Mouse (Mus musculus) NIH3T3 (cell line): ENCODE measurements around the gene Slc35f6.
"Not testable (repeated sequence)": the region's sequence is repeated elsewhere in the genome, so short reads cannot be mapped to it uniquely, and the experiment has no call there.

Source experiments
- DNase-seq: peaks from one replicate; pipeline ENCODE4 v3.0.0-alpha.2; 2012; ENCODE audit warnings: low read depth

Gene Slc35f6

DNA sequence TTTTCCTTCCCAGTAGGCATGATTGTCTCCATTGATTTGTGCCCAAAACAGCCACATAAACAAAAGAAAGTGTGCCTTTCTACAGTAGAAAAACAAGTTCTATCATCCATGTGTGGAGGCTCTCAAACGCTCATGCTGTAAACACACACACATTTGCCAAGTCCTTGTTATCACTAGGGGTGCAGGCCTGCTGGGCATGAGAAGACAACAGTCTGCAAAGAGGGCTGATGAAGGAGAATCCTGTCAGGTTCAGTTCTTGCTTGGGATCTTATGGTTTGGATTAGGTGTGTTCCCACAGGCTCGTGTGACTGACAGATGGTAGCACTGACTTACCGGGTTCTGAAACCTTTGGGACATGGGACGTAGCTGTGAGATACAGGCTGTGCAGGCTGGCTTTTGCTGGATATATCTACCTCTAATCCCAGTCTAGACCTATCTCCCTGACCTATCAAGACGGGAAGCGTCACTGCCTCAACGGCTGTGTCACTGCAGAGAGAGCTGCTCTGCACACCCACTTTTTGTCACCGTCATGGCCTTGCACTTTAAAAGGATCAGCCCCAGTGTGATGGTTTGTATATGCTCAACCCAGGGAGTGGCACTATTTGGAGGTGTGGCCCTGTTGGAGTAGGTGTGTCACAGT, 52.7 kb downstream of the Slc35f6 start:
- no peak for DNase-seq

DNA sequence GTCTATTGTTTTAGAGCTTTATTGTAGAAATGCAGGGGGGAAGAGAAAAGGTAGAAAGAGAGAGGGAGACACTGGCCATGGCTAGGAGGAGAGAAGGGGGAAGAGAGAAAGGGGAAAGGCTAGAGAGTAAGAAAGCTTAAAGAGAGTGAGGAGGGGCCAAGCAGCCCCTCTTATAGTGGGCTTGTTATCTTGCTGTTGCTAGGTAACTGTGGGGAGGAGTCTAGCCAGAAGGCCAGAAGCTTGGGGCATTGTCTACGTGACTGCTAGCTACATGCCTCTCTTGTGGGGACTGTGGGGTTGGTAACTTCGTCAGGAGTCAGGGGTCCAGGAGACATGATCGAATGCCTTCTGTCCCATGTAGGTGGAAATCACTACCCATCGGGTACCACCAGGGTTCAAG, 53.6 kb downstream of the Slc35f6 start:
- DNase-seq, result not testable (repeated sequence)

- peak; percentile 51 for DNase-seq
Observed at GRCm38 (mm10) chr5:30701866-30702265, 54.1 kb downstream of the Slc35f6 start.
